Mouse (Mus musculus) ES-E14 (cell line): ENCODE measurements around the gene Mlh3. TPM values are rescaled to one million over a fixed set of nuclear protein-coding genes. Genes with fewer than 3 reads are reported as not detected.

ENCODE experiments used
- DNase-seq: peaks from one replicate; pipeline ENCODE4 v3.0.0-alpha.2; 2013; ENCODE audit warnings: low read depth, low spot score
- H3K27ac ChIP-seq: 2 replicates; pipeline ENCODE4 v1.5.1; 2012; ENCODE audit warnings: low read depth, mild to moderate bottlenecking, low read length, moderate library complexity, mixed read lengths; ENCODE audit not compliant: poor library complexity, insufficient read depth, severe bottlenecking
- H3K36me3 ChIP-seq: 2 replicates; pipeline ENCODE4 v1.6.1; 2012; ENCODE audit warnings: mild to moderate bottlenecking, low read length, moderate library complexity, mixed read lengths; ENCODE audit not compliant: control insufficient read depth, poor library complexity, insufficient read depth, severe bottlenecking
- H3K4me1 ChIP-seq, 2 experiments: fragments of 150-350 bp in 1 of 2; sonication (generic) in 1 of 2; 2 replicates each; pipeline ENCODE4 v1.6.1; 2012; ENCODE audit warnings: low read length in 2 of 2, mild to moderate bottlenecking in 1 of 2, mixed read lengths in 1 of 2; ENCODE audit not compliant: control insufficient read depth in 2 of 2, insufficient read depth in 2 of 2, poor library complexity in 1 of 2
- H3K4me3 ChIP-seq, 2 experiments: fragments of 150-350 bp in 1 of 2; sonication (generic) in 1 of 2; 2 replicates each; pipeline ENCODE4 v1.5.1; 2012; ENCODE audit warnings: low read length in 2 of 2, low read depth in 1 of 2, mild to moderate bottlenecking in 1 of 2, mixed read lengths in 1 of 2; ENCODE audit not compliant: insufficient read depth in 1 of 2, poor library complexity in 1 of 2, severe bottlenecking in 1 of 2
- H3K9ac ChIP-seq: 2 replicates; pipeline ENCODE4 v1.6.1; 2012; ENCODE audit warnings: low read depth, mild to moderate bottlenecking, low read length, mixed read lengths; ENCODE audit not compliant: poor library complexity, insufficient read depth, severe bottlenecking
- H3K9me3 ChIP-seq: fragments of 150-350 bp; sonication (generic); 2 replicates; pipeline ENCODE4 v1.6.1; 2012; ENCODE audit warnings: low read depth, mild to moderate bottlenecking, low read length; ENCODE audit not compliant: control insufficient read depth, insufficient read depth
- CHD2 ChIP-seq: IDR thresholded peaks from 2 replicates; pipeline ENCODE4 v1.6.1; 2014; ENCODE audit warnings: mild to moderate bottlenecking, low read depth, low read length, inconsistent platforms
- HCFC1 ChIP-seq: IDR thresholded peaks from 2 replicates; pipeline ENCODE4 v1.6.1; 2012; ENCODE audit warnings: low read length, inconsistent platforms, borderline replicate concordance; ENCODE audit not compliant: insufficient read depth
- MAFK ChIP-seq: IDR thresholded peaks from 2 replicates; pipeline ENCODE4 v1.6.1; 2014; ENCODE audit warnings: mild to moderate bottlenecking, low read depth, low read length, inconsistent platforms; ENCODE audit not compliant: insufficient read depth
- ZC3H11A ChIP-seq: IDR thresholded peaks from 2 replicates; pipeline ENCODE4 v1.6.1; 2012; ENCODE audit warnings: low read depth, mild to moderate bottlenecking, inconsistent platforms, low read length, borderline replicate concordance
- ZNF384 ChIP-seq: IDR thresholded peaks from 2 replicates; pipeline ENCODE4 v1.6.1; 2012; ENCODE audit warnings: low read depth, low read length, inconsistent platforms
- in situ Hi-C, 2 experiments: fragments of 600-800 bp; cut with MboI; formaldehyde crosslinking; loops; one replicate each; pipeline ENCODE4 v1.15.1; 2025; ENCODE audit warnings: low sequenced_read_pairs in 2 of 2, inconsistent platforms in 1 of 2; ENCODE audit not compliant: unreplicated experiment in 2 of 2
- total RNA-seq: library from RNA; depleted of rRNA; stranded (reverse); fragments of 300-350 nt; gene quantifications from 2 replicates; pipeline ENCODE4 v1.2.3, GENCODE M21; 2012; rRNA removed

Mlh3 gene
- 12.6 and 13.1 TPM in 2 replicates for total RNA-seq

DNA sequence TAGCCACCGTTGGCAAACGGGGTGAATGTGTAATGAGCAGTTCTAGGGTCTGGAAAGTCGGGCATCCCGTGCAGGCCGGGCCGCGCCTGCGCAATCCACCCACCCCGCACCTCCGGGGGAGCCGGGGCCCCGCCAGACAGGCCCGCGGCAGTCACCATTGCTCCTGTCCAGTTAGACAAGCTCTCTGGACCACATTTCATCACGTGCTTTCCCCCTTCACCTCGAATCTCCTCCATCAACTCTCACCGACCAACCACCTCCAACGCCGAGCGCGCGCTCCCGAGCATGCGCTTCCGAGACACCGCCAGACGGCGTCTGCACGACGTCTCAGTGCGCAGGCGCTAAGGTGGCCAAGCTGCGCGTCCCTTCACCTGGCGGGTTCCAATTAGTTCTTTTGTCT, at the start of gene Mlh3:
TSS of gene Mlh3 (minus strand) at position 281 of the 400 bp plus-strand sequence.
- H3K27ac ChIP-seq = peak within 1 kb of the TSS; percentile 95
- peak; percentile 81 for DNase-seq
- in situ Hi-C loops = no loop called here
- no peaks in the 10 kb centered on the region for H3K36me3 ChIP-seq
- H3K4me3 ChIP-seq = peak within 1 kb of the TSS; percentile 55 to 73
- peak within 1 kb of the TSS; percentile 69 for H3K9ac ChIP-seq
- no peak for TF ChIP-seq CHD2
- H3K9me3 ChIP-seq = no peaks in the 10 kb centered on the region
- H3K4me1 ChIP-seq = peaks cover 11 to 12% of the 10 kb centered on the region in 2 experiments

DNA sequence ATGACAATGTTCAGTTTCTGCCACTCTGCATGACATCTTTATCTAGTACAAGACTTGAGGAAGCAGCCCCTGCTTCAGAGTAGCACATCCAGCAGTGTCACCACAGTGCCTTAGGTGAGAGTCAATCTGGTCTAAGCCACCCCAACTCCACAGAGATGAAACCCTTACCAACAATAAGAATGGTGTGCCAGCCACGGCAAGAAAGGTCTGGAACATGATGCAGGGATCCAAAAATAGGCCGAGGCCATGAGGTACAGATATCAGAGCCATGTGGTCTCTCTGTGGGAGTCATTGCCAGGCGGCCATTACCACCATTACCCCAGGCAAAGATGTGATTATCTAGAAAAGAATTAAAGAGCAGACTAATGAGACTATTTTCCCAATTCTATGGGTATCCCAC, 38.3 kb upstream of the Mlh3 start:
- H3K9me3 ChIP-seq = no peaks in the 10 kb centered on the region
- H3K36me3 ChIP-seq = peaks cover 28% of the 10 kb centered on the region
- TF ChIP-seq ZNF384 = no peak
- TF ChIP-seq ZC3H11A = no peak
- TF ChIP-seq HCFC1 = no peak
- TF ChIP-seq MAFK = no peak
- no peak for TF ChIP-seq CHD2
- no peak for DNase-seq
- no peaks in the 10 kb centered on the region; a peak in 1 of 4 replicates for H3K4me1 ChIP-seq
- in situ Hi-C loops = no loop called here
- no peak overlapping the region for H3K9ac ChIP-seq
- no peak overlapping the region for H3K27ac ChIP-seq
- no peak overlapping the region for H3K4me3 ChIP-seq

DNA sequence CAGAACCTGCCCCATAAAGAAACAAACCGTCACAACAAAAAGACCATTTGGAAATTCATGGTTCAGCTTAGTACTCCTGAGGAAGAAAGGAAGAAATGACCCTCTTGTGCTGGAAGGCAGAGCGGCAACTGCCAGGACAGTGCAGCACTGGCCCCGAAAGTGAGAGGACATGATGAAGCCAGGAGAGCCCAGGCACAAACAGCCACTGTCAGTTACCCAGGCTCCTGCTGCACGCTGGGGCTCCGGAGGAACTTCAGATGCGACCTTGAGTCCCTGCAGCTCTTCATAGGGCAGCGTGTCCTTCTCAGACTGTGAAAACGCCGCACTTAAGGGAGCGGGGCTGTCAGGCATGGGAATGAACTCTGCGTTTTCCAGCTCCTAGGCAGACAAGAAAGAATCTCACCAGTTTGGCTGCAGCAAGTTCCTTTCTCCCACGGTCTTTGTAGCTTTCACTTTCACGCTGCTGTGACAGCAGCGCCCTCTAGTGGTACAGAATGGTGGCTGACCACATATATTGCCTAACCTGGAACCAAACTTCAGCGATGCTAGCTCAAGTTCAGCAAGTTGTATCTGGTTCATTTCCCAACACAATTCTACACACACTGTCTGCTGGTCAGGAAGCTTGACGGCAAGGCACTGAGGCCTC, 35.0 kb upstream of the Mlh3 start:
- Histone ChIP-seq H3K27ac (no peak overlapping the region), H3K9ac (no peak overlapping the region)
- TF ChIP-seq HCFC1 (no peak), ZNF384 (no peak), ZC3H11A (peak; percentile 69; the same call in 1 of the 2 replicates), MAFK (no peak), CHD2 (no peak)

DNA sequence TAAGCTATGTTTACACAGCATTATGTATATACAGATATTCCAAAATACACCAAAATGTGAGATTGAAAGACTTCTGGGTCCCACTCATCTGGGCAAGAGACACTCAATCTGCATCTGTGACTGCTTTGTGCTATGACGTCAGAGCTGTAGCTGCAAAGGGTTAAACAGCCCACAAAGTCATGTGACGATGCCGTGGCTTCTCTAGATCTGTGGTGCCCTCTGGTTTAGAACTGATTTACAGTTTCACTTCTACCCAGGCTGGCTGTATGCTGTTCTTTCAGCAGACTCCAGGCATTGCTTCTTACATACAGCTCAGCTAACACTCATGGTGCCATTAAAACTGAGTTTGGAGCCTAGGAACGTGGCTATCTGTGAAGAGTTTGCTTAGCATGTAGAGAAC, 34.3 kb upstream of the Mlh3 start:
- Histone ChIP-seq H3K9ac (no peak overlapping the region), H3K27ac (no peak overlapping the region), H3K9me3 (no peaks in the 10 kb centered on the region), H3K36me3 (peaks cover 31% of the 10 kb centered on the region), H3K4me3 (no peak overlapping the region), H3K4me1 (no peaks in the 10 kb centered on the region; a peak in 1 of 4 replicates)
- no peak for DNase-seq
- in situ Hi-C loops = no loop called here
- TF ChIP-seq HCFC1 = no peak
- TF ChIP-seq MAFK = no peak

More for the DNA sequence above, 35.0 kb upstream of the Mlh3 start:
- peak; percentile 75 for DNase-seq
- Histone ChIP-seq H3K36me3 (peaks cover 34% of the 10 kb centered on the region), H3K4me3 (no peak overlapping the region), H3K9me3 (no peaks in the 10 kb centered on the region), H3K4me1 (no peaks in the 10 kb centered on the region; a peak in 1 of 4 replicates)
- in situ Hi-C loops = no loop called here

DNA sequence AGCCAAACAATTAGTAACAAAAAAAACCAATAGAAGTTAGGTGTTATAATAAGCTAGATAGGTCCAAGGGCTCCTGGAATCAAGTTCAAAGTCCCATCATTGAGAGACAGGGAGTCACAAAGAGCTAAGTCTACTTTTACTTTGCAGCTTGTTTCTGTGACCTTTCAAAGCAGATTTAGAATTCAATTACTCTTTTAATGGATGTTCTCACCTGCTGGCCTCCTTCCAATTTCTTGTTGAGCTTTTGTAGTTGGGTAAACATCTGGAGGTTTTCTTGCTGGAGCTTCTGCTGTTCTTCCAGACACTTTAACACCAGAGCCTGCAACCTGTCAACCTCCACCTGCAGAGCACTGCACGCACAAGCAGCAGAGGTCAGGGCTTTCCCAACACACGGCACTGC, 32.9 kb upstream of the Mlh3 start:
- H3K4me1 ChIP-seq = no peaks in the 10 kb centered on the region; a peak in 1 of 4 replicates
- no peak for DNase-seq
- H3K4me3 ChIP-seq = no peak overlapping the region
- no peaks in the 10 kb centered on the region for H3K9me3 ChIP-seq
- H3K9ac ChIP-seq = no peak overlapping the region
- no peak overlapping the region for H3K27ac ChIP-seq
- in situ Hi-C loops = no loop called here
- H3K36me3 ChIP-seq = peaks cover 28% of the 10 kb centered on the region
- TF ChIP-seq HCFC1 (no peak), ZC3H11A (no peak), CHD2 (no peak), ZNF384 (no peak), MAFK (no peak)
